Mouse (Mus musculus) forelimb bud, embryonic 11.5 days (tissue): ENCODE measurements at regions not wholly inside any gene's neighbourhood (a gene's known extent, or its start where the extent isn't known, plus 50 kb on each side); places are given as distances from the start of the nearest gene placed in this dataset.
A peak's percentile ranks its signal among the peaks of the same experiment; 100 is the strongest.

ENCODE experiments used
- DNase-seq: peaks from one replicate; pipeline ENCODE4 v3.0.0-alpha.2; 2012; ENCODE audit warnings: low read depth, low spot score

- DNase-seq: peak; percentile 86
Observed at GRCm38 (mm10) chr8:26226612-26227528, 107.5 kb downstream of the Gm45692 start.

DNA sequence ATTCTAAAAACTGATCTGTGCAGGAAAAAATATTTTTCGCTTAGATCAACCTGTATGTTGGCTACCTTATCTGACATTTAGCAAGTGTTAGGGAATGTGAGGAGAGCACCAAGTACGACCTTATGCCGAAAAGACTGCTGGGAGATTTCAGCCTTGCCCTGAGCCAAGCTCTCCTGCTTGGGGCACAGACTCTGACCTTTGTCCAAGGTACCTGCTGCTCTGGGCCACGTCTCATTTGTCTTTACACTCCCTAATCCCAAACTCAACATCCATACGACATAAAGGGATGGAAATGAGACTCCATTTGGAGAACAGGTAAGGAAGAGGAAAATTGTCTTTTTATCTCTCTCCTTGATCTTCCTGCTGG, 108.2 kb downstream of the Gm45692 start:
- DNase-seq: peak; percentile 38

- DNase-seq: no peak
Observed at GRCm38 (mm10) chr8:26229548-26229947, 110.2 kb downstream of the Gm45692 start.

GRCm38 (mm10) chr8:26239075-26239474, 119.7 kb downstream of the Gm45692 start:
- DNase-seq: no peak

GRCm38 (mm10) chr8:26239604-26240003, 120.3 kb downstream of the Gm45692 start:
- DNase-seq: no peak

DNA sequence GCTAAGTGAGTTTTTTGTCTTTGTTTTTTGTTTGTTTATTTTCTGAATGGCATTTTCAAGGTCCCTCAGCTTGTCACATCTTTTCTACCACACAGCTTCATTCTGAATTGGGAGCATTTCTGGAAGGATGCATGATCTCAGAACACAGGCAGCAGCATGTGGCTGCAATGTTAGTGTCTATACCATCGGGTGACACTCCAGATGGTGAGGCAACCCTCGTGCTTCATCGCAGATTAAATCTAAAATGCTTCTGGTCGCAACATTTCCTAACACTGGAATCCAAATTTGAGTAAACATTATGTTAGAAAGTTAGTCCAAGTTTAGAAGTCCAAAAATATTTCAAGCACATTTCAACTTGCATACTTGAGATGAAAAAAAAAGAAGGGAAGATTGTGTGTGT, 124.4 kb downstream of the Gm45692 start:
- DNase-seq: no peak

DNA sequence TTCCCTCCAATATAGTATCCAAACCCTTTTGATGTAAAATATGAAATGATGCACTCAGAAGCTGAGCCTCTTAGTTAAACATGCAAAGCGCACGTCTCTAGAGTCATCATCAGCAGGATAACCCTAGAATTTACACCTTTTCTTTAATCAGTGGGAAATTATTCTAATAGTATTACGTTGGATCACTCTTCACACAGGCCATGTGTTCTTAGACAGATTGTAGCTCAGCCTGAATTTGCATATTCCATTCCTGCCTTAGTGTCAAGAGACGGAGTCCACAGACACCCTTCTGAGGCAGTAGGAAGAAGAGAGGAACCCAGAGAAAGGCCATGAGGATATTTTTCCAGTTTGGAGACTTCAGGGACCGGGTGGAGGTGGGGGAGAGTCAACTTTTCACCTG, 125.0 kb downstream of the Gm45692 start:
- no peak for DNase-seq

DNA sequence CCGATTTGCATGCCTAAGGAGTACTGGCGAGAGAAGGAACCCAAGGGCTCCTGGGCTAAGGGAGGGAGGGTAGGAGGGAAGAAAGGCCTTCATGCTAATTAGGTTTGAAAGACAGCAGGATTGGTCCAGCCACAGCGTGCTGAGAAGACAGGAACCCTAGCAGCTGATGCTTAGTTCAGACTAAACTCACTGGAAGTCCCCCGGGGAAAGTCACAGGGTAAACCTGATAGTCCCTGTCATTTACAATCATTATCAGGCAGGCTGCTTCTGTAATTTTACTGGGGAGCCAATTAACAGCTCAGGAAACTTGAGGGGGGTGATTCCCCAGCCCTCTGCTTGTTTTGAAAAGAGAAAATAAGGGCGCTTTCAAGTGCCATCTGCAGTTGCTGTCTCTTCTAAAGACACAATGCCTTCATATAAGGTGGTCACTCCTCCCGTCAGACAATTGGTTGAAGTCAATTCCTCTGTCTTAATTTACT, 135.9 kb downstream of the Gm45692 start:
- no peak for DNase-seq

DNA sequence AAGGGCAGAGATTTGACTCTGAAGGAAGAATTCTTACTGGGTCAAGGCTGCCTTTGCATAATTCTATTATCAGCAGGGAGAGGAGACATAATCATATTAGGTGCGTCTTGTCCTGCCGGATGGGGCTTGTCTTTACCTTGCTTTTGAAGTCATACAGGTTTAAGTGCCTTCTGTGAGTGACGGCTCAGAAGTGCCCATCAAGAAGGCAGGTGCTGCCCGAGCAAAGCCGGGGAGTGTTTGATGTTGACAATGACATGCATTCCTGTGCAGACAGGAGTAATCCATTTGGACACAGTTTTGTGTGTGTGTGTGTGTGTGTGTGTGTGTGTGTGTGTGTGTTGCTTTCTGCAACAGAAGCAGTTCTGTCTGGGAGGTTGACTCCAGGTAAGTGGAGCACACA, 141.0 kb downstream of the Gm45692 start:
- no peak for DNase-seq

DNA sequence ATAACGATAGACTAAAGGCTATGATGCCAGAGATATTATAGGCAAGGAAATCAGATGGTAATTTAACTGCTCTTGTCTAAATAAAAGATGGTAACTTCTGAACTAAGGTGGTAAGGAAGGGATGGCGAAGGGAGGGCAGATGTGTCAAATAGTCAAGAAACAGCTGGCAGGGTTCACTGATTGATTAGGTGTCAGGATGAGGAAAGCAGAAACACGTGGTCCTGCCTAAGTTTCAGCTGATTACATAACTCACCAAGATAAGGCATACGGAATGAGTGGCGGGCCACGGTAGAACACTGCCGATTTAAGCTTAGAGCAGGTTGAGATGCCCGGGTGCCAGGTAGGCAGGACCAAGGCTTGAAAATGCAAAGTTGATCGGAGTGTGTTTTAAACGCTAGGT, 143.2 kb downstream of the Gm45692 start:
- DNase-seq: no peak

DNA sequence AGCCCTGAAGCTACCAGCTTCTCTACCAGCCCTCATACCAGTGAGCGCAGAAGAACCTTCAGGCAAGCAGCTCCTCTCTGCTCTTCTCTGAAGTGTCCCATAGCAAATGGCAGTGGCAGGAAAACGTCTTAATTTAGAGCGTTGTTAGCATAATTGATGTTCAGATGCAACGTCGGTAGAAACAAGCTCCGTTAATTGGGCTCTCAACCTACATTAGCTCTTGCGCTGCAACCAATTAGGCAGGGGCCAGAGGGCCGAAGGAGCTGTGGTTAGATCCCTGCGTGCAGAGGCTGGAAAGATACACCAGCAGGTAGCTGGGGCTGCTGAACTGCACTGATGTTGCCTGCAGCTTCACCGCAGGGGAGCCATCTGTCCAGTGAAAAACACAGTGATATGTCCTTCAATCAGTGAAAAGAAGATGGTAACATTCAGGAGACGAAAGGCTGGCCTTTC, 145.6 kb downstream of the Gm45692 start:
- DNase-seq: peak; percentile 48

GRCm38 (mm10) chr8:26265366-26265765, 146.0 kb downstream of the Gm45692 start:
- DNase-seq: peak; percentile 73

- peak; percentile 61 for DNase-seq
Observed at GRCm38 (mm10) chr8:26266384-26266783, 147.1 kb downstream of the Gm45692 start.

DNA sequence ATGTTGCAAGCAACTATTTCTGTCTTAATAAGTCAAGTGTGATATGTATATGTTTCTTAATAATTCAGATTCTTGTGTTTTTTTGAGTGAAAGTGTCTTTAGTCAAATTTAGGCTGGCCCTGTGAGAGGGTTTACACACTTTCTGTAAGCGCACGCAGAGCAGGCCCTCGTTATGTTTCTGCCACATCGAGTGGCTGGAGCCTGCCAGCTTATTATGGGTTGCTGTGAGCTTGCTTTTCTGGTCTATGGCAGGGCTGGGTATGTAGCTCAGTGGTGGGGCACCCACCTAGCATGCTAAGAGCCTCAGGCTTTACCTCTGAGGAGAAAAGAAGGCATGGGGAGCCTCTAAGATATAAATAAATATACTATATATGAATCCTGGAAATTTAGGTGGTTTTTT, 148.2 kb downstream of the Gm45692 start:
- DNase-seq: no peak

DNA sequence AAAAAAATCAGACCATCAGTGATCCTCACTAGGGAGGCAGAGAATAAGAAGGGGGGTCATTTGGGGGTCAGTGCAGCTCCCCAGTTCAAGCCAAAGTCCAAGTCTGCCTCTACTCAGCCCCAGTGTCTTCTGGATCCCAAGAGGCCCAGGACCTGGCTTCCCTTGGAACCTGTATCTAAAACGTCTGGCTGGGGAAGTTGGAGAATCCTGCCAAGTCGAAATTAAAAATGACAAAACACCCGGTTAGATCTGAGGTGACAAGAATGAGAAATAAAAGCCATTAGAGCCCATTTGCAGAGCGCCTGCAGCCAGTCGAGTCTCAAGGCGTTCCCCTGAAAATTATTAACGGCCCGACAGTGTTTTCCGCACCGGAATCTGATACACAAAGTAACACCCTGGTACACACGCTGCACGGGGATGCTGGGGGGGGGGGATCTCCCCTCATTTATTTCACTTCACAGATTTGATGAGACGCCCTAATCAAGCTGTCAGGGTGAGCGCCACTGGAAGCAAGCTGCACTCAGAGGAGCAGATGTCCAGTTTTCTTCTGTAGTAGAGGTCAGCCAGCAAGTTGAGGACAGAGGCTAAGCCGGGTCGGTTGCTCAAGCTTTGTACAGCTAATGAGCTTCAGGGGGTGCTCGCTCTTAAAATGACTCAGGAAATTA, 149.5 kb downstream of the Gm45692 start:
- DNase-seq: no peak

DNA sequence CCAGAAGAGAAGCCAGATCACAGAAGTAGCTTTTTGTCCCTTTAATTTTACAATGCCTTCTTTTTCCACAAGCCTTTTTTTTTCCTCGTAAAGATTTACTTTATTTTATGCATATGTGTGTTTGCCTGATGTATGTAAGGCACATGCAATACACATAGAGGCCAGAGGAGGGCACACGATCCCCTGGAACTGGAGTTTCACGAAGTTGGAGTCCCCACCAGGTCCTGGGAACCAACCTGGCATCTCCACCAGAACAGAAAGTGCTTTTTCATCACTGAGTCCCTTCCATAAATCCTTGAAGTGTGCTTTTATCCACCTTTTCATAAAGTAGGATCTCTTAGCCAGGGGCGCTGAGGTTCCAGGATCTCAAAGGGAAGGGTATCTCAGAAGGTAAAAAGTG, 152.8 kb downstream of the Gm45692 start:
- DNase-seq: peak; percentile 51

- DNase-seq: no peak
Observed at GRCm38 (mm10) chr8:26272675-26273414, 153.5 kb downstream of the Gm45692 start.

- DNase-seq: peak; percentile 54
Observed at GRCm38 (mm10) chr8:26273415-26273760, 154.1 kb downstream of the Gm45692 start.

DNA sequence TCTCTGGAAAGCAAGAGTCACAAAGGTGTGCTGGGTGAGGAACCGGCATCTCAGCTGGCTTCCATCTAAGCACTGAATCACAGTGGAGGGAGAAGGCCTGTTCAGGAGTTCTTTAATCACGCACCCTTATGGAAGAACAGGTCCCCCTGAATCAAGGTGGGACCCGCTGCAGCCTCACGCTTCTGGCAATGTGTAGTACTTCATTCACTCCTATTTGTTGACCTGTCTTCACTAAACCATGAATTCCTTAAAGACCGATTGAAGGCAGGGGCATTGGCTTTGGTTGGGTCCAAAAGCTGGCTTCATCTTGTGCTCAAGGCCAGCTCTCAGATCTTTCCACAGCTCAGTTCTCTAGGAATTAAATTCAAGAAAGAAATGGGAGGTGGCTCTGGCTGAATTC, 154.5 kb downstream of the Gm45692 start:
- no peak for DNase-seq

GRCm38 (mm10) chr8:26274481-26274880, 155.1 kb downstream of the Gm45692 start:
- no peak for DNase-seq

- no peak for DNase-seq
Observed at GRCm38 (mm10) chr8:26282156-26282935, 163.0 kb downstream of the Gm45692 start.
